Mouse (Mus musculus) lung, postnatal 25 days (tissue): ENCODE results near the gene Fnbp1.

ENCODE experiments used
- DNase-seq: peaks from one replicate; pipeline ENCODE4 v3.0.0; 2022; ENCODE audit warnings: low spot score

Fnbp1 gene

GRCm38 (mm10) chr2:31150762-31151161 is 9.0 kb upstream of the Fnbp1 start:
- no peak for DNase-seq

- peak; percentile 71 for DNase-seq
Observed at GRCm38 (mm10) chr2:31147054-31147453, 5.2 kb upstream of the Fnbp1 start.

GRCm38 (mm10) chr2:31144901-31145300 is 3.1 kb upstream of the Fnbp1 start:
- DNase-seq: no peak

- no peak for DNase-seq
Observed at GRCm38 (mm10) chr2:31143768-31144695, 2.2 kb upstream of the Fnbp1 start.

GRCm38 (mm10) chr2:31143326-31143725 is 1.5 kb upstream of the Fnbp1 start:
- DNase-seq: no peak

GRCm38 (mm10) chr2:31142505-31142904 is 697 bp upstream of the Fnbp1 start:
- no peak for DNase-seq

GRCm38 (mm10) chr2:31141074-31141866 is 538 bp downstream of the Fnbp1 start:
- no peak for DNase-seq

- no peak for DNase-seq
Observed at GRCm38 (mm10) chr2:31140772-31141073, 1.1 kb downstream of the Fnbp1 start.

GRCm38 (mm10) chr2:31139991-31140771 is 1.6 kb downstream of the Fnbp1 start:
- DNase-seq: no peak

- no peak for DNase-seq
Observed at GRCm38 (mm10) chr2:31139174-31139632, 2.6 kb downstream of the Fnbp1 start.

GRCm38 (mm10) chr2:31137018-31137590 is 4.7 kb downstream of the Fnbp1 start:
- no peak for DNase-seq

- no peak for DNase-seq
Observed at GRCm38 (mm10) chr2:31136338-31136737, 5.5 kb downstream of the Fnbp1 start.

GRCm38 (mm10) chr2:31135512-31135931 is 6.3 kb downstream of the Fnbp1 start:
- DNase-seq: no peak

- DNase-seq: no peak
Observed at GRCm38 (mm10) chr2:31133981-31134380, 7.8 kb downstream of the Fnbp1 start.

GRCm38 (mm10) chr2:31132682-31133081 is 9.1 kb downstream of the Fnbp1 start:
- DNase-seq: no peak

- DNase-seq: no peak
Observed at GRCm38 (mm10) chr2:31130815-31131299, 11.0 kb downstream of the Fnbp1 start.

- no peak for DNase-seq
Observed at GRCm38 (mm10) chr2:31129742-31130518, 11.9 kb downstream of the Fnbp1 start.

- DNase-seq: peak; percentile 66
Observed at GRCm38 (mm10) chr2:31127899-31128298, 13.9 kb downstream of the Fnbp1 start.

GRCm38 (mm10) chr2:31127219-31127618 is 14.6 kb downstream of the Fnbp1 start:
- DNase-seq: no peak

- no peak for DNase-seq
Observed at GRCm38 (mm10) chr2:31126048-31126447, 15.8 kb downstream of the Fnbp1 start.

GRCm38 (mm10) chr2:31125156-31125555 is 16.7 kb downstream of the Fnbp1 start:
- DNase-seq: no peak
